Mouse (Mus musculus): ENCODE results near the gene Tmem139. TPM values are rescaled to one million over a fixed set of nuclear protein-coding genes. Genes with fewer than 3 reads are reported as not detected.

Tmem139 gene
- polyA plus RNA-seq, 1 experiment from 2014 or later, result 0.23 TPM

GRCm38 (mm10) chr6:42237276-42237805, 24.4 kb upstream of the Tmem139 start:
- no peak for ATAC-seq (ENCODE audit: insufficient number of reproducible peaks, insufficient read depth, low FRiP score, low read depth)
- H3K27ac ChIP-seq (replicated peaks in 1 of 2; ENCODE audit: control insufficient read depth in 1 of 2, insufficient read depth in 1 of 2, low read depth in 2 of 2, low read length in 2 of 2), result no peak overlapping the region
- no peaks in the 10 kb centered on the region for H3K4me1 ChIP-seq (ENCODE audit: control insufficient read depth in 2 of 2, insufficient read depth in 2 of 2, low read length in 2 of 2)
- no peak overlapping the region for H3K9ac ChIP-seq (ENCODE audit: low read length)
- H3K27me3 ChIP-seq (ENCODE audit: control insufficient read depth, insufficient read depth, low read length), result no peaks in the 10 kb centered on the region
- no peak overlapping the region for H3K4me3 ChIP-seq (ENCODE audit: control insufficient read depth in 1 of 2, insufficient read depth in 1 of 2, low read depth in 1 of 2, low read length in 2 of 2)
- no peak overlapping the region for H3K4me2 ChIP-seq (ENCODE audit: low read length)
- H3K9me3 ChIP-seq (ENCODE audit: control insufficient read depth, low read length), result no peaks in the 10 kb centered on the region
- WGBS, result 63% methylated on average over 6 of the region's 6 CpGs
- H3K36me3 ChIP-seq (ENCODE audit: control insufficient read depth, insufficient read depth, low read length), result no peaks in the 10 kb centered on the region

- H3K27me3 ChIP-seq (ENCODE audit: control insufficient read depth, insufficient read depth, low read length), result no peaks in the 10 kb centered on the region
- no peak overlapping the region for H3K27ac ChIP-seq (replicated peaks in 1 of 2; ENCODE audit: control insufficient read depth in 1 of 2, insufficient read depth in 1 of 2, low read depth in 2 of 2, low read length in 2 of 2)
- H3K4me2 ChIP-seq (ENCODE audit: low read length), result no peak overlapping the region
- no peak overlapping the region for H3K4me3 ChIP-seq (ENCODE audit: control insufficient read depth in 1 of 2, insufficient read depth in 1 of 2, low read depth in 1 of 2, low read length in 2 of 2)
- no peak for ATAC-seq (ENCODE audit: insufficient number of reproducible peaks, insufficient read depth, low FRiP score, low read depth)
- no peak overlapping the region for H3K9ac ChIP-seq (ENCODE audit: low read length)
- no peaks in the 10 kb centered on the region for H3K9me3 ChIP-seq (ENCODE audit: control insufficient read depth, low read length)
- 74% methylated on average over 6 of the region's 6 CpGs for WGBS
- H3K36me3 ChIP-seq (ENCODE audit: control insufficient read depth, insufficient read depth, low read length), result no peaks in the 10 kb centered on the region
- H3K4me1 ChIP-seq (ENCODE audit: control insufficient read depth in 2 of 2, insufficient read depth in 2 of 2, low read length in 2 of 2), result peaks cover 5 to 6% of the 10 kb centered on the region in 2 experiments; a peak in 3 of 4 replicates
Measured at GRCm38 (mm10) chr6:42241311-42242045, 20.3 kb upstream of the Tmem139 start.

- H3K9ac ChIP-seq (ENCODE audit: low read length), result peak within 1 kb of the TSS; percentile 60; the same call in 1 of the 2 replicates
- 0 out of 2 replicates have a peak, but pooled peaks cover 2% of the 10 kb centered on the region for H3K27me3 ChIP-seq (ENCODE audit: control insufficient read depth, insufficient read depth, low read length)
- peak within 1 kb of the TSS; percentile 40 to 51 for H3K4me3 ChIP-seq (ENCODE audit: control insufficient read depth in 1 of 2, insufficient read depth in 1 of 2, low read depth in 1 of 2, low read length in 2 of 2)
- no peak within 1 kb of the TSS for H3K27ac ChIP-seq (replicated peaks in 1 of 2; ENCODE audit: control insufficient read depth in 1 of 2, insufficient read depth in 1 of 2, low read depth in 2 of 2, low read length in 2 of 2)
- peak; percentile 95 for ATAC-seq (ENCODE audit: insufficient number of reproducible peaks, insufficient read depth, low FRiP score, low read depth)
- H3K4me1 ChIP-seq (ENCODE audit: control insufficient read depth in 2 of 2, insufficient read depth in 2 of 2, low read length in 2 of 2), result peaks cover 6 to 9% of the 10 kb centered on the region in 2 experiments; a peak in 3 of 4 replicates
- WGBS, result 2% methylated on average over 28 of the region's 28 CpGs
- no peaks in the 10 kb centered on the region for H3K36me3 ChIP-seq (ENCODE audit: control insufficient read depth, insufficient read depth, low read length)
- no peaks in the 10 kb centered on the region for H3K9me3 ChIP-seq (ENCODE audit: control insufficient read depth, low read length)
- H3K4me2 ChIP-seq (ENCODE audit: low read length), result peak within 1 kb of the TSS; percentile 87
Measured at GRCm38 (mm10) chr6:42245711-42246353, 15.9 kb upstream of the Tmem139 start, which contains the start of gene Gstk1. TSS of gene Gstk1 (plus strand) at chr6:42245935.

GRCm38 (mm10) chr6:42247173-42247572, 14.6 kb upstream of the Tmem139 start:
- Histone ChIP-seq H3K4me2 (ENCODE audit: low read length) (no peak overlapping the region), H3K27me3 (ENCODE audit: control insufficient read depth, insufficient read depth, low read length) (0 out of 2 replicates have a peak, but pooled peaks cover 2% of the 10 kb centered on the region), H3K9ac (ENCODE audit: low read length) (no peak overlapping the region), H3K9me3 (ENCODE audit: control insufficient read depth, low read length) (no peaks in the 10 kb centered on the region), H3K4me1 (ENCODE audit: control insufficient read depth in 2 of 2, insufficient read depth in 2 of 2, low read length in 2 of 2) (peaks cover 6 to 9% of the 10 kb centered on the region in 2 experiments; a peak in 3 of 4 replicates), H3K27ac (replicated peaks in 1 of 2; ENCODE audit: control insufficient read depth in 1 of 2, insufficient read depth in 1 of 2, low read depth in 2 of 2, low read length in 2 of 2) (no peak overlapping the region), H3K4me3 (ENCODE audit: control insufficient read depth in 1 of 2, insufficient read depth in 1 of 2, low read depth in 1 of 2, low read length in 2 of 2) (no peak overlapping the region), H3K36me3 (ENCODE audit: control insufficient read depth, insufficient read depth, low read length) (no peaks in the 10 kb centered on the region)
- ATAC-seq (ENCODE audit: insufficient number of reproducible peaks, insufficient read depth, low FRiP score, low read depth), result no peak
- 12% methylated on average over 8 of the region's 8 CpGs for WGBS

- H3K27me3 ChIP-seq (ENCODE audit: control insufficient read depth, insufficient read depth, low read length), result 0 out of 2 replicates have a peak, but pooled peaks cover 2% of the 10 kb centered on the region
- H3K9ac ChIP-seq (ENCODE audit: low read length), result no peak overlapping the region
- H3K27ac ChIP-seq (replicated peaks in 1 of 2; ENCODE audit: control insufficient read depth in 1 of 2, insufficient read depth in 1 of 2, low read depth in 2 of 2, low read length in 2 of 2), result no peak overlapping the region
- H3K4me1 ChIP-seq (ENCODE audit: control insufficient read depth in 2 of 2, insufficient read depth in 2 of 2, low read length in 2 of 2), result peaks cover 6 to 9% of the 10 kb centered on the region in 2 experiments; a peak in 3 of 4 replicates
- 73% methylated on average over 1 of the region's 1 CpGs for WGBS
- no peaks in the 10 kb centered on the region for H3K36me3 ChIP-seq (ENCODE audit: control insufficient read depth, insufficient read depth, low read length)
- H3K9me3 ChIP-seq (ENCODE audit: control insufficient read depth, low read length), result no peaks in the 10 kb centered on the region
- H3K4me3 ChIP-seq (ENCODE audit: control insufficient read depth in 1 of 2, insufficient read depth in 1 of 2, low read depth in 1 of 2, low read length in 2 of 2), result no peak overlapping the region
- H3K4me2 ChIP-seq (ENCODE audit: low read length), result no peak overlapping the region
- no peak for ATAC-seq (ENCODE audit: insufficient number of reproducible peaks, insufficient read depth, low FRiP score, low read depth)
Measured at GRCm38 (mm10) chr6:42247981-42248380, 13.8 kb upstream of the Tmem139 start.

- WGBS, result 72% methylated on average over 4 of the region's 4 CpGs
- H3K36me3 ChIP-seq (ENCODE audit: control insufficient read depth, insufficient read depth, low read length), result no peaks in the 10 kb centered on the region
- H3K9me3 ChIP-seq (ENCODE audit: control insufficient read depth, low read length), result no peaks in the 10 kb centered on the region
- no peak overlapping the region for H3K4me3 ChIP-seq (ENCODE audit: control insufficient read depth in 1 of 2, insufficient read depth in 1 of 2, low read depth in 1 of 2, low read length in 2 of 2)
- H3K4me2 ChIP-seq (ENCODE audit: low read length), result no peak overlapping the region
- peaks cover 0 to 2% of the 10 kb centered on the region in 2 experiments; a peak in 1 of 4 replicates for H3K4me1 ChIP-seq (ENCODE audit: control insufficient read depth in 2 of 2, insufficient read depth in 2 of 2, low read length in 2 of 2)
- no peak overlapping the region for H3K9ac ChIP-seq (ENCODE audit: low read length)
- ATAC-seq (ENCODE audit: insufficient number of reproducible peaks, insufficient read depth, low FRiP score, low read depth), result no peak
- no peak overlapping the region for H3K27ac ChIP-seq (replicated peaks in 1 of 2; ENCODE audit: control insufficient read depth in 1 of 2, insufficient read depth in 1 of 2, low read depth in 2 of 2, low read length in 2 of 2)
- H3K27me3 ChIP-seq (ENCODE audit: control insufficient read depth, insufficient read depth, low read length), result 0 out of 2 replicates have a peak, but pooled peaks cover 2% of the 10 kb centered on the region
Measured at GRCm38 (mm10) chr6:42251791-42252190, 10.0 kb upstream of the Tmem139 start.

- Histone ChIP-seq H3K9me3 (ENCODE audit: control insufficient read depth, low read length) (no peaks in the 10 kb centered on the region), H3K36me3 (ENCODE audit: control insufficient read depth, insufficient read depth, low read length) (no peaks in the 10 kb centered on the region), H3K9ac (ENCODE audit: low read length) (no peak overlapping the region), H3K27me3 (ENCODE audit: control insufficient read depth, insufficient read depth, low read length) (0 out of 2 replicates have a peak, but pooled peaks cover 2% of the 10 kb centered on the region), H3K4me1 (ENCODE audit: control insufficient read depth in 2 of 2, insufficient read depth in 2 of 2, low read length in 2 of 2) (peaks cover 2 to 3% of the 10 kb centered on the region in 2 experiments; a peak in 2 of 4 replicates), H3K4me2 (ENCODE audit: low read length) (no peak overlapping the region), H3K4me3 (ENCODE audit: control insufficient read depth in 1 of 2, insufficient read depth in 1 of 2, low read depth in 1 of 2, low read length in 2 of 2) (no peak overlapping the region), H3K27ac (replicated peaks in 1 of 2; ENCODE audit: control insufficient read depth in 1 of 2, insufficient read depth in 1 of 2, low read depth in 2 of 2, low read length in 2 of 2) (no peak overlapping the region)
- WGBS, result 82% methylated on average over 2 of the region's 2 CpGs
- no peak for ATAC-seq (ENCODE audit: insufficient number of reproducible peaks, insufficient read depth, low FRiP score, low read depth)
Measured at GRCm38 (mm10) chr6:42253103-42253502, 8.7 kb upstream of the Tmem139 start.

Measured in heart, embryonic 14.5 days (tissue).